Mouse (Mus musculus) mesoderm, embryonic 11.5 days (tissue): ENCODE measurements at regions not wholly inside any gene's neighbourhood (a gene's known extent, or its start where the extent isn't known, plus 50 kb on each side); places are given as distances from the start of the nearest gene placed in this dataset.

Experiments
- DNase-seq: peaks from one replicate; pipeline ENCODE4 v3.0.0-alpha.2; 2012; ENCODE audit warnings: low read depth, low spot score

DNA sequence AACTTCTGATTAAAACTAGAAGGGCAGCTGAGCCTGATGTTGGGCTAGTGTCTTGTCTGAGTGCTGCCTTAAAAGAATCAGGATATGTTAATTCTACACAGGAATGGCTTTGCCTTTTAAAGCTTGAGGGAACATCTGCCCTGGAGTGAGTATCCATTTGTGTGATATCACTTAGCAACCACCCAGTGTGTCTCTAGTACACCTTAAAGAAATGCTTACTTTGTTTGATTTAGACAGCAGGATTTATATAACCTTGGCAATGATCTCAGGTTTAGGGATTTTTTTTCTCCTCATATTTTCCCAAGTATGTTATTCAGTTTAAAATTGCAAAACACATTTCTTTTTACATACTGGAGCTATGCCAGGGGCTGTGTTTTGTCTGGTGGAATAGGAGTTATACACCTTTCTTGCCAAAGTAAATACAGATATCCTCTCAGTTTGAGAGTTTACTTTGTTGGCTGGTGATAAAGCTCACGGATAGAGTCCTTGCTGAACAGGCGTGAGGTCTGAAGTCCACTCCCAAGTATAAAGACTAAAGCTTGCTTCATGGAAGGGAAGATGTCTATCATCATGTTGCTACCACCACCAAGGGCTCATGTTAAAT is 206.6 kb downstream of the Rsl24d1 start:
- DNase-seq = no peak

- no peak for DNase-seq
Measured at GRCm38 (mm10) chr9:73331066-73331465, 217.8 kb downstream of the Rsl24d1 start.

DNA sequence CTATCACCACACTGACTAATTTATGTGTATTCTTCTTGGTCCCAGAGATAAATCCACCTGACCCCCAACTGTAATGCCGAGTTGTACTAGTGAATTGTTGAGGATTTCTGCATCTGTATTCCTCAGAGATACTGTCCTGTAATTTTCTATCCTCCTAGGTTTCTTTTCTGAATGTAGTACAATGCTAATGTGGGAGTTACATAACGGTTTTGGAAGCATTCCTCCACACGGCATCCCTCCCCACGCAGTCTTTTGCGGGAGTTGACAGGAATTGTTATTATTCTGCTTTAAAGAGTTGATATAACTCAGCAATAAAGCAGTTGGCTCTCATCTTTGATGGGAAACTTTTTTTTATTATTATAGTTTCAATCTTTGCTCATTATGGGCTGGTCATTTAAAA is 222.8 kb downstream of the Rsl24d1 start:
- no peak for DNase-seq

DNA sequence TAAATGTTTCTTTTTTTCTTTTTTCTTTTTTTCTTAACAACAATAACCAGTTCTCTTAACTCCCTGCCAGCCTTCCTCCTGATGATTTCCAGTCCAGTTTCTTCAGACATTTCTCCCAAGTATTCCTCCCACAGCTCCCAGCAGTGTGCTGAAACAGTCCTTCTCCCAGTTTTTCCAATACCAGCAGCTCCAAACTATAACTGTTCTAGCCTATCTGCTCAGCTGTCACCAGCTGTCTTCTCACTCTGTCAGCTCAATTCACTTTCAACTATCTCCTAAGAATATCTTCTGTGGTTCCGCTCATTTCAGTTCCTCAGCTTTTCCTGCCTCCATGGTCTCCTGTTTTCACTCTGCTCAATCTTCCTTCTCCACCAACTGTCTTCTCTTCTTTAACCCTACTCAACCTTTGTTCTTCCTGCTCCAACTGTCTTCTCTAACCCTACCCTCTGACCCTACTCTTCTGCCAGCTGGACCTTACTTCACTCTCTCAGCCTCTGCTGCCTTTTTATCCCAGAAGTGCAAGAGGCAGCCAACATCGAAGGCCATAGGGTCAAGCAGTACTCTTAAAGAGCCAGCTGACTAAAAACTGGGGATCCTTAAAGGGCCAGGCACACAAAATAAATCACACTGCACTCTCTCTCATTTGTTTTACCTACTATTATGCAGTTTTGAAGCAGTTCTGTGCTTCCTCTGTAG is 224.0 kb downstream of the Rsl24d1 start:
- DNase-seq = no peak

- no peak for DNase-seq
Measured at GRCm38 (mm10) chr9:73355876-73356275, 242.7 kb downstream of the Rsl24d1 start.

- DNase-seq = no peak
Measured at GRCm38 (mm10) chr9:73358968-73359367, 245.7 kb downstream of the Rsl24d1 start.

- no peak for DNase-seq
Measured at GRCm38 (mm10) chr9:73380768-73381167, 267.5 kb downstream of the Rsl24d1 start.

- DNase-seq = no peak
Measured at GRCm38 (mm10) chr9:73392036-73392435, 278.8 kb downstream of the Rsl24d1 start.

DNA sequence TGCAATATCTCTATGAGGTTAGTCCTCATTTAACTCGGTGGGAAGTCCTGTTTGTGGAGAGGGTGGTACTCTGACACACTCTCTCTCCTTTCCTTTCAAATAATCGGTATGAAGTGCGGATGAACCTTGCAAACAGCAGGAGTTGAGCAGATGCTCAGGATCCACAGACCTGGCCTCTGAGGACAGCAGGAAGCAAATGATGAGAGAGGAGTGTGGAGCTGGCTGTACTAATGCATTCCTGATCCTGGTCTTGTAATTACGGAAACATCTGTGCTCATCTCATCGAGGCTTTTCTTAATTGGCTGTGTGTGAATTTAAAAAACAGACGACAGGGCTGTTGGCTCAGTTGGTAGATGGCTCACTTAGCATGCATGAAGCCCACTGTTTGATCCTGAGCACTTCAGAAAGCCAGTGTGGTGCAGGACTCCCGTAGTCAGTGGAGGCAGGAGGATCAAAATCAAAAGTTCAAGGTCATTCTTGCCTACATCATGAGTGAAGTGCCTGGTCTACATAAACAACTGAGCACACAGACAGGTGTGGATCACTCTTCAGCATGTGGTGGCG is 300.2 kb downstream of the Rsl24d1 start:
- no peak for DNase-seq

- DNase-seq = no peak
Measured at GRCm38 (mm10) chr9:73416084-73416777, 303.0 kb downstream of the Rsl24d1 start.
